Mouse (Mus musculus) cerebellum, adult 9-11 months (tissue): ENCODE measurements around the gene Spdef.

Experiments
- DNase-seq: peaks from one replicate; pipeline ENCODE4 v3.0.0; 2022

The Spdef gene

GRCm38 (mm10) chr17:27675453-27675852, 53.3 kb downstream of the Spdef start:
- peak; percentile 60 for DNase-seq

GRCm38 (mm10) chr17:27673945-27674344, 54.8 kb downstream of the Spdef start:
- no peak for DNase-seq

- DNase-seq, result no peak
These were observed 57.0 kb downstream of the Spdef start for GRCm38 (mm10) chr17:27671720-27672119.
